Mouse (Mus musculus) hindbrain, postnatal 0 days (tissue): Measurements from ENCODE around the gene Tcea3. TPM values are rescaled to one million over a fixed set of nuclear protein-coding genes. Genes with fewer than 3 reads are reported as not detected.

ENCODE experiments used
- ATAC-seq: fragments of 200-750 bp; cut with Nextera tagmentation; 2 replicates; pipeline ENCODE4 v1.8.0; 2017; ENCODE audit warnings: mild to moderate bottlenecking, moderate TSS enrichment, moderate library complexity
- DNase-seq: peaks from one replicate; pipeline ENCODE4 v3.0.0-alpha.2; 2015; ENCODE audit warnings: low spot score
- H3K27ac ChIP-seq: fragments of 300-500 bp; sonication (generic); 2 replicates; pipeline ENCODE4 v1.5.1; 2014; ENCODE audit warnings: mild to moderate bottlenecking
- H3K27me3 ChIP-seq: fragments of 300-500 bp; sonication (generic); 2 replicates; pipeline ENCODE4 v1.6.1; 2014; ENCODE audit warnings: low read length, mixed read lengths; ENCODE audit not compliant: insufficient read depth
- H3K36me3 ChIP-seq: fragments of 300-500 bp; sonication (generic); 2 replicates; pipeline ENCODE4 v1.6.1; 2014; ENCODE audit warnings: low read length, mixed read lengths; ENCODE audit not compliant: insufficient read depth
- H3K4me1 ChIP-seq: fragments of 300-500 bp; sonication (generic); 2 replicates; pipeline ENCODE4 v1.6.1; 2014; ENCODE audit warnings: antibody characterized with exemption, low read length, mixed read lengths; ENCODE audit not compliant: insufficient read depth
- H3K4me2 ChIP-seq: fragments of 300-500 bp; sonication (generic); 2 replicates; pipeline ENCODE4 v1.6.1; 2014; ENCODE audit warnings: low read depth, mild to moderate bottlenecking, low read length, moderate library complexity, mixed read lengths
- H3K4me3 ChIP-seq: fragments of 300-500 bp; sonication (generic); 2 replicates; pipeline ENCODE4 v1.5.1; 2014; ENCODE audit warnings: low read length
- H3K9ac ChIP-seq: fragments of 300-500 bp; sonication (generic); replicated peaks from 2 replicates; pipeline ENCODE4 v1.6.1; 2014; ENCODE audit warnings: mild to moderate bottlenecking, low read length, moderate library complexity, mixed read lengths
- H3K9me3 ChIP-seq: fragments of 300-500 bp; sonication (generic); 2 replicates; pipeline ENCODE4 v1.6.1; 2016; ENCODE audit warnings: low read length, mixed read lengths
- CTCF ChIP-seq: IDR thresholded peaks from 2 replicates; pipeline ENCODE4 v1.5.1; 2016; ENCODE audit warnings: antibody characterized with exemption, control low read depth, low read depth
- WGBS: fragments of 180-500 bp; shearing (Covaris S2); extraction: QIAGEN DNeasy Blood & Tissue Kit; methylation state at CpG from one replicate; pipeline ENCODE4 v1.1.7; 2014; 5-methylcytosine and 5-hydroxymethylcytosine counted together
- polyA plus RNA-seq: library from polyadenylated mRNA; unstranded; fragments of >200 nt; fragmentation: Nextera tagmentation; extraction: Ambion mirVana; gene quantifications from 2 replicates; pipeline ENCODE4 v1.2.1, GENCODE M21; 2015
- total RNA-seq: library from RNA; depleted of rRNA; stranded (reverse); fragments of >200 nt; gene quantifications from 2 replicates; pipeline ENCODE4 v1.2.3, GENCODE M21; 2014

The Tcea3 gene
- total and polyA plus RNA-seq, 2 experiments from 2014 or later = 2.2 to 3.3 TPM

- Histone ChIP-seq H3K9me3 (no peaks in the 10 kb centered on the region), H3K27me3 (no peaks in the 10 kb centered on the region; the same call in 1 of the 2 replicates), H3K27ac (no peak overlapping the region), H3K4me1 (no peaks in the 10 kb centered on the region), H3K36me3 (no peaks in the 10 kb centered on the region), H3K9ac (no peak overlapping the region), H3K4me2 (no peak overlapping the region), H3K4me3 (no peak overlapping the region)
- ATAC-seq (no peak), DNase-seq (no peak)
- 41% methylated on average over 13 of the region's 13 CpGs for WGBS
- TF ChIP-seq CTCF = no peak
Observed at GRCm38 (mm10) chr4:136238669-136239068, 8.9 kb upstream of the Tcea3 start.

GRCm38 (mm10) chr4:136239111-136239510 is 8.4 kb upstream of the Tcea3 start:
- DNase-seq (no peak), ATAC-seq (no peak)
- no peaks in the 10 kb centered on the region for H3K36me3 ChIP-seq
- H3K4me2 ChIP-seq = no peak overlapping the region
- WGBS = 82% methylated on average over 9 of the region's 9 CpGs
- H3K4me3 ChIP-seq = no peak overlapping the region
- no peaks in the 10 kb centered on the region for H3K4me1 ChIP-seq
- TF ChIP-seq CTCF = no peak
- H3K9me3 ChIP-seq = no peaks in the 10 kb centered on the region
- no peak overlapping the region for H3K9ac ChIP-seq
- no peak overlapping the region for H3K27ac ChIP-seq
- H3K27me3 ChIP-seq = no peaks in the 10 kb centered on the region; the same call in 1 of the 2 replicates

GRCm38 (mm10) chr4:136239622-136240021 is 7.9 kb upstream of the Tcea3 start:
- H3K4me3 ChIP-seq = no peak overlapping the region
- H3K4me2 ChIP-seq = no peak overlapping the region
- 30% methylated on average over 8 of the region's 8 CpGs for WGBS
- no peak overlapping the region for H3K9ac ChIP-seq
- no peak overlapping the region for H3K27ac ChIP-seq
- TF ChIP-seq CTCF = peak; percentile 79
- no peaks in the 10 kb centered on the region for H3K4me1 ChIP-seq
- no peaks in the 10 kb centered on the region for H3K9me3 ChIP-seq
- no peaks in the 10 kb centered on the region for H3K36me3 ChIP-seq
- DNase-seq (peak; percentile 84), ATAC-seq (peak; percentile 67; the same call in 1 of the 2 replicates)
- no peaks in the 10 kb centered on the region; the same call in 1 of the 2 replicates for H3K27me3 ChIP-seq

GRCm38 (mm10) chr4:136240123-136240522 is 7.4 kb upstream of the Tcea3 start:
- Histone ChIP-seq H3K36me3 (no peaks in the 10 kb centered on the region), H3K4me1 (no peaks in the 10 kb centered on the region), H3K27me3 (no peaks in the 10 kb centered on the region; the same call in 1 of the 2 replicates), H3K27ac (no peak overlapping the region), H3K9ac (no peak overlapping the region), H3K4me3 (no peak overlapping the region), H3K4me2 (no peak overlapping the region), H3K9me3 (no peaks in the 10 kb centered on the region)
- DNase-seq = no peak
- WGBS = 72% methylated on average over 14 of the region's 14 CpGs
- no peak for ATAC-seq
- TF ChIP-seq CTCF = 0 out of 2 replicates have a peak, but pooled peaks have one; percentile 2

GRCm38 (mm10) chr4:136240955-136241354 is 6.6 kb upstream of the Tcea3 start:
- peaks cover under 1% of the 10 kb centered on the region; the same call in 1 of the 2 replicates for H3K27me3 ChIP-seq
- no peaks in the 10 kb centered on the region for H3K9me3 ChIP-seq
- ATAC-seq = no peak
- no peak for TF ChIP-seq CTCF
- H3K27ac ChIP-seq = no peak overlapping the region
- H3K4me3 ChIP-seq = no peak overlapping the region
- no peak overlapping the region for H3K4me2 ChIP-seq
- H3K4me1 ChIP-seq = no peaks in the 10 kb centered on the region
- WGBS = 32% methylated on average over 8 of the region's 8 CpGs
- H3K36me3 ChIP-seq = no peaks in the 10 kb centered on the region
- H3K9ac ChIP-seq = no peak overlapping the region
- DNase-seq = no peak

GRCm38 (mm10) chr4:136242065-136242703 is 5.3 kb upstream of the Tcea3 start:
- H3K36me3 ChIP-seq = no peaks in the 10 kb centered on the region
- H3K4me2 ChIP-seq = no peak overlapping the region
- H3K9me3 ChIP-seq = no peaks in the 10 kb centered on the region
- no peak overlapping the region for H3K27ac ChIP-seq
- peaks cover 9% of the 10 kb centered on the region; the same call in 1 of the 2 replicates for H3K27me3 ChIP-seq
- WGBS = 43% methylated on average over 8 of the region's 8 CpGs
- ATAC-seq (no peak), DNase-seq (no peak)
- H3K4me1 ChIP-seq = no peaks in the 10 kb centered on the region
- H3K9ac ChIP-seq = no peak overlapping the region
- no peak overlapping the region for H3K4me3 ChIP-seq
- peak; percentile 59 for TF ChIP-seq CTCF

GRCm38 (mm10) chr4:136242728-136243127 is 4.8 kb upstream of the Tcea3 start:
- Histone ChIP-seq H3K27ac (no peak overlapping the region), H3K9me3 (no peaks in the 10 kb centered on the region), H3K4me2 (no peak overlapping the region), H3K36me3 (no peaks in the 10 kb centered on the region), H3K9ac (no peak overlapping the region), H3K4me3 (no peak overlapping the region), H3K27me3 (peaks cover 9% of the 10 kb centered on the region), H3K4me1 (peaks cover 2% of the 10 kb centered on the region; the same call in 1 of the 2 replicates)
- no peak for DNase-seq
- WGBS = 87% methylated on average over 7 of the region's 7 CpGs
- TF ChIP-seq CTCF = no peak
- ATAC-seq = no peak
